Mouse (Mus musculus) stomach, embryonic 16.5 days (tissue): ENCODE results near the gene Naip5. TPM values are rescaled to one million over a fixed set of nuclear protein-coding genes. Genes with fewer than 3 reads are reported as not detected.

Experiments used
- polyA plus RNA-seq: library from polyadenylated mRNA; unstranded; fragments of >200 nt; fragmentation: Nextera tagmentation; extraction: Ambion mirVana; gene quantifications from 2 replicates; pipeline ENCODE4 v1.2.1, GENCODE M21; 2015

Gene Naip5
- polyA plus RNA-seq, 1 experiment from 2014 or later, result 2.0 TPM

Other genes starting within 250 kb of the Naip5 start
- 49.1 and 50.2 TPM in 2 replicates for gene Mccc2, start 230.7 kb downstream of the Naip5 start, polyA plus RNA-seq
- gene Bdp1, start 142.3 kb downstream of the Naip5 start, polyA plus RNA-seq, result 21.9 and 23.1 TPM in 2 replicates
- 114 and 132 TPM in 2 replicates for gene Serf1, start 138.3 kb downstream of the Naip5 start, polyA plus RNA-seq
- 36.6 and 39.3 TPM in 2 replicates for gene Smn1, start 121.5 kb downstream of the Naip5 start, polyA plus RNA-seq
- 1.4 and 1.5 TPM in 2 replicates for gene Naip2, start 44.2 kb downstream of the Naip5 start, polyA plus RNA-seq
- 1.5 and 2.1 TPM in 2 replicates for gene Naip6, start 71.4 kb upstream of the Naip5 start, polyA plus RNA-seq
- 0.91 and 1.7 TPM in 2 replicates for gene Naip1, start 206.5 kb upstream of the Naip5 start, polyA plus RNA-seq
- gene Gtf2h2, start 246.3 kb upstream of the Naip5 start, polyA plus RNA-seq, result 55.7 and 58.6 TPM in 2 replicates